Mouse (Mus musculus) midbrain, embryonic 11.5 days (tissue): ENCODE measurements around the gene Slc4a7. TPM values are rescaled to one million over a fixed set of nuclear protein-coding genes. Genes with fewer than 3 reads are reported as not detected.

Experiments used
- ATAC-seq: fragments of 200-750 bp; cut with Nextera tagmentation; 2 replicates; pipeline ENCODE4 v1.8.0; 2017; ENCODE audit warnings: moderate TSS enrichment, moderate library complexity; ENCODE audit not compliant: low FRiP score
- DNase-seq: peaks from one replicate; pipeline ENCODE4 v3.0.0; 2015; ENCODE audit warnings: low spot score; ENCODE audit errors: missing footprints
- H3K27ac ChIP-seq: fragments of 300-500 bp; sonication (generic); 2 replicates; pipeline ENCODE4 v1.5.1; 2014; ENCODE audit warnings: low read depth, low read length
- H3K27me3 ChIP-seq: fragments of 300-500 bp; sonication (generic); 2 replicates; pipeline ENCODE4 v1.6.1; 2014; ENCODE audit warnings: mild to moderate bottlenecking, low read length, moderate library complexity, mixed read lengths; ENCODE audit not compliant: control insufficient read depth, insufficient read depth
- H3K36me3 ChIP-seq: fragments of 300-500 bp; sonication (generic); 2 replicates; pipeline ENCODE4 v1.6.1; 2014; ENCODE audit warnings: mild to moderate bottlenecking, low read length, moderate library complexity, mixed read lengths; ENCODE audit not compliant: control insufficient read depth, insufficient read depth
- H3K4me1 ChIP-seq: fragments of 300-500 bp; sonication (generic); 2 replicates; pipeline ENCODE4 v1.6.1; 2014; ENCODE audit warnings: low read length; ENCODE audit not compliant: control insufficient read depth, insufficient read depth
- H3K4me2 ChIP-seq: fragments of 300-500 bp; sonication (generic); 2 replicates; pipeline ENCODE4 v1.6.1; 2014; ENCODE audit warnings: mild to moderate bottlenecking, moderate library complexity
- H3K4me3 ChIP-seq: fragments of 300-500 bp; sonication (generic); 2 replicates; pipeline ENCODE4 v1.5.1; 2014; ENCODE audit warnings: low read depth, low read length
- H3K9ac ChIP-seq: fragments of 300-500 bp; sonication (generic); 2 replicates; pipeline ENCODE4 v1.6.1; 2014; ENCODE audit warnings: low read length
- H3K9me3 ChIP-seq: fragments of 300-500 bp; sonication (generic); 2 replicates; pipeline ENCODE4 v1.6.1; 2016; ENCODE audit warnings: low read length; ENCODE audit not compliant: control insufficient read depth
- WGBS: fragments of 180-500 bp; shearing (Covaris S2); extraction: QIAGEN DNeasy Blood & Tissue Kit; methylation state at CpG from one replicate; pipeline ENCODE4 v1.1.7; 2014; 5-methylcytosine and 5-hydroxymethylcytosine counted together
- polyA plus RNA-seq: library from polyadenylated mRNA; unstranded; fragments of >200 nt; fragmentation: Nextera tagmentation; extraction: Ambion mirVana; gene quantifications from 2 replicates; pipeline ENCODE4 v1.2.1, GENCODE M21; 2014

Slc4a7 gene
- 24.6 and 28.8 TPM in 2 replicates for polyA plus RNA-seq

DNA sequence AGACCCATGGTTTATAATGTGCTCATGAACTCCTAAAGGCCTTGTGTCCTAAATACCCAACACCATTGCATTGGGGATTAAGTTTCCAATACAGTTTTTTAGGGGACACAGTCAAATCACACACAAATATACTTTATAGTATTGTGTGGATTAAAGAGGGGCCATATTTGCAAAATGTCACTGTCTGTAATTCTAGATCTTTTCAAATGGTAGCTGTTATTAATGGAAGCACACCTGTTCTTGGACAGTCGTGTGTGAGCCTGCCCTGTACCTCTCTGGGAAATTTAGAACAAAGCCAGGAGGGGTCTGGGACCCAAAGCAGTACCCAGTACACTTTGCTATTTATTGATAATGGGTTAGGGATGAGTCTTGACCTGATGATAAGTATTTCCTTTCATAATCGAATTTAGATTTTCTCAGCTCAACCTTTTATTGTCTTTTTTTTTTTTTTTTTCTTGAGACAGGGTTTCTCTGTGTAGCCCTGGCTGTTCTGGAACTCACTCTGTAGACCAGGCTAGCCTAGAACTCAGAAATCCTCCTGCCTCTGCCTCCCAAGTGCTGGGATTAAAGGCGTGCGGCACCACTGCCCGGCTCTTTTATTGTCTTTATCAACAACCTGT lies at the start of gene Slc4a7:
Gene Slc4a7 (plus strand): TSS at position 570 of the 620 bp plus-strand sequence.
- Histone ChIP-seq H3K9me3 (no peaks in the 10 kb centered on the region), H3K4me3 (peak within 1 kb of the TSS; percentile 80), H3K4me2 (peak within 1 kb of the TSS; percentile 69), H3K4me1 (peaks cover 8% of the 10 kb centered on the region), H3K27me3 (no peaks in the 10 kb centered on the region), H3K9ac (peak within 1 kb of the TSS; percentile 98), H3K27ac (peak within 1 kb of the TSS; percentile 96), H3K36me3 (no peaks in the 10 kb centered on the region)
- peak; percentile 85 for DNase-seq
- WGBS: 83% methylated on average over 5 of the region's 5 CpGs
- ATAC-seq: no peak

DNA sequence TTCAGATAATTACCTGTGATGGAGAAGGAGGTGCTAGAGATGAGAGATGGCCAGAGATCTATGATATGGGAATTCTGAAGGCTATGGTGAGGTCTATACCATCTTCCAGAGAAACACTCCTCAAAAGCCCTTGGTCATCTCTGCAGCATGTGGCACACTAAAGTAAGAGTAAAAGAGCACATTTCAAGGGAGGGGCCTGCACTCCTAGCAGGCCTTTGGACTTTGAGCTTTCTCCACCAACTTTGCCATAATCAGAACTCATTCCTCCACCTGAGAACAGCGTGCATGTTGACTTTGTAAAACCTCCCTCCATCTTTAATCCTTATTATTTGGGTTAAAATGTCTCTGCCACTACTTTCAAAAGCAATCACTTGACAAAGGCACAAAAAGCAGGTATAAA lies 31.5 kb upstream of the Slc4a7 start:
- H3K4me3 ChIP-seq: no peak overlapping the region
- H3K4me1 ChIP-seq: no peaks in the 10 kb centered on the region
- H3K27ac ChIP-seq: no peak overlapping the region
- H3K4me2 ChIP-seq: no peak overlapping the region
- 80% methylated on average over 1 of the region's 1 CpGs for WGBS
- H3K9ac ChIP-seq: no peak overlapping the region
- no peaks in the 10 kb centered on the region for H3K36me3 ChIP-seq
- no peaks in the 10 kb centered on the region for H3K27me3 ChIP-seq
- DNase-seq: no peak
- no peaks in the 10 kb centered on the region for H3K9me3 ChIP-seq
- no peak for ATAC-seq

DNA sequence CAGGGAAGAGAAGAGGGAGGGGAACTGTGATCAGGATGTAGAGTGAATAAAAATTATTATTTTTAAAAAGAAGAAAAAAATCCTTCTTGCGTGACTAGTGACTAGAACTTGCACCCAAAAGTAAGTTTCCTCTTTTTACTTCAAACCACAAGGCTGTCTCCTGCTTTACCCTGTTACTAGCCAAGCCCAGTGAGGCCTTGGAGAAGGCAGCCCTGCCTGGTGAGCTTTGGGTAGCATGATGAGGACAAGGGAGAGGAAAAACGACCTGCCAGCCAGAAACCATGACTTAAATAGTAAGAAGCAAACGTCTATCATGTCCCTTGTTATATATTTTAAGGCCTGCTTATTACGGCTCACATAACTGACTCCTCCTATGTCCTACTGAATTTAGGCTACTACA lies 20.5 kb upstream of the Slc4a7 start:
- no peak overlapping the region for H3K4me2 ChIP-seq
- no peak overlapping the region for H3K9ac ChIP-seq
- DNase-seq (no peak), ATAC-seq (no peak)
- no peaks in the 10 kb centered on the region for H3K9me3 ChIP-seq
- H3K27ac ChIP-seq: no peak overlapping the region
- H3K27me3 ChIP-seq: no peaks in the 10 kb centered on the region
- no peak overlapping the region for H3K4me3 ChIP-seq
- H3K36me3 ChIP-seq: no peaks in the 10 kb centered on the region
- no peaks in the 10 kb centered on the region for H3K4me1 ChIP-seq
- WGBS: 81% methylated on average over 4 of the region's 4 CpGs

DNA sequence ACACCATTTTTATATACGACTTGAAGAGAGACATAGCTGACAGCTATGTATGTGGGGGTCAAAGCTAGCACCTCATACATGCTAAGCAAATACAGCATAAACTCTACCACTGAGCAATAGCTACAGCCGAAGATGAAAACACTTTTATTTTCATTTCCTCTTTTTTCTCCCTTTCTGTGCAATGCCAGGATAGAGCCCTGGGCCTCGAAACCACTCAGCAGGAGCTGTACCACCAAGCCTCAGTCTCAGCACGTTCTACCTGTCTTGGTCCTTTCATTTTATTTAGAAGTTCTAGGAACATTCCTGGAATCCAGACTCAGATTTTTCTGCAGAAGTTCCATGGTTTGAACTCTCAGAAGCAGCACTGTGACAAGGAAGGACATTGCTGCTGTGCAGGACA lies 17.3 kb upstream of the Slc4a7 start:
- ATAC-seq: no peak
- WGBS: 83% methylated on average over 4 of the region's 4 CpGs
- no peaks in the 10 kb centered on the region for H3K27me3 ChIP-seq

DNA sequence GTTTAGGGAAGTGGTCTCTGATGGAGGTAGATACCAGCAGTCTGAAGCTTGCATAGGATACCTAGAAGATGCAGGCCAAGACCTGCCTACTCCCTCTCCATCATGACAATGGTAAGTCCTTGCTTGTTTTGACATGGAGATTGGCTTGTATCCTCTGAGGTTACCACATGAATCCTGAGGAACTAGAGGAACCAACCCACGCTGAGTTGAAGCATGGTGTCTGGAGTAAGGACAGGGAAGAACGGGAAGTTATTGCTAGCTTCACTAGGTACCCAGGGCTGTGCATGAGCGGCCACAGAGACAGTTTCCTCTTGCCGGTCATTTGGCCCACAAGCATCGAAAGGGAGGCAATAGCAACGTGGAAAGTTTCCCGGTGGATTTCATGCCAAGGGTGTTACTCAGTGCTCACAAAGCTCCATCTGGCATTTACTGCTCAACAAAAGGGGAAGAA lies 16.0 kb upstream of the Slc4a7 start:
- 85% methylated on average over 7 of the region's 7 CpGs for WGBS
- DNase-seq (no peak), ATAC-seq (no peak)
- Histone ChIP-seq H3K9ac (no peak overlapping the region), H3K9me3 (no peaks in the 10 kb centered on the region), H3K27ac (no peak overlapping the region), H3K4me3 (no peak overlapping the region), H3K4me1 (no peaks in the 10 kb centered on the region), H3K4me2 (no peak overlapping the region), H3K27me3 (no peaks in the 10 kb centered on the region), H3K36me3 (no peaks in the 10 kb centered on the region)

More for the DNA sequence above, 17.3 kb upstream of the Slc4a7 start:
- H3K4me1 ChIP-seq: no peaks in the 10 kb centered on the region
- DNase-seq: no peak
- H3K4me2 ChIP-seq: no peak overlapping the region
- no peaks in the 10 kb centered on the region for H3K36me3 ChIP-seq
- no peak overlapping the region for H3K9ac ChIP-seq
- H3K27ac ChIP-seq: no peak overlapping the region
- H3K9me3 ChIP-seq: no peaks in the 10 kb centered on the region
- H3K4me3 ChIP-seq: no peak overlapping the region

DNA sequence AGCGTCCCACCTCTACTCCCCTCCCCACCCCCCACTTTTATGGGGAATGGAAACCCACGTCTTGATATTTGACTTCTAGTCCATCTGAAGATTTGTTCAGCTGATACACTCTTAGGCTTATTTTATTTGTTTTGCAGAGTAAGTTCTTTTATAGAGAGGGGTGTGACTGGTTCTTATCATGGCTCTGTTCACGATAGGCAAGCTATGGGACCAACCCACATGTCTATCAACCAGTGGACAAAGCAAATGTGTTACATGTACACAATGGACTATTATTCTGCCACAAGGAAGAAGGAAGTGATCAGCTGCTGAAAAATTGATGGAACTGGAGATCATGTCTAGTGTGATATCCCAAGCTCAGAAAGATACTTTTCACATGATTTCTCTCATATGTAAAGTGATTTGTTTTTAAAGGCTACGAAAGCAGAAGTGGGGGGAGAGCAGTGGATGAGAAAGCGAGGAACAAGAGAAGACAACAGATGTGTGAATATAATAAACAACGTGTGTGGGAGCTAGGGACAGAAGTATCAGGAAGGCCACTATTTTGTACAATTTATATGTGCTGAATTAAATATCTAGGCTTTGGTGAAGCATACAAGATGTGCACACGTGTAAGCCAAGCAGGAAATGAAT lies 14.7 kb upstream of the Slc4a7 start:
- 79% methylated on average over 7 of the region's 7 CpGs for WGBS
- Histone ChIP-seq H3K4me1 (no peaks in the 10 kb centered on the region), H3K9ac (no peak overlapping the region), H3K36me3 (no peaks in the 10 kb centered on the region), H3K27me3 (no peaks in the 10 kb centered on the region), H3K4me2 (no peak overlapping the region), H3K4me3 (no peak overlapping the region), H3K9me3 (no peaks in the 10 kb centered on the region), H3K27ac (no peak overlapping the region)
- no peak for ATAC-seq
- DNase-seq: no peak

DNA sequence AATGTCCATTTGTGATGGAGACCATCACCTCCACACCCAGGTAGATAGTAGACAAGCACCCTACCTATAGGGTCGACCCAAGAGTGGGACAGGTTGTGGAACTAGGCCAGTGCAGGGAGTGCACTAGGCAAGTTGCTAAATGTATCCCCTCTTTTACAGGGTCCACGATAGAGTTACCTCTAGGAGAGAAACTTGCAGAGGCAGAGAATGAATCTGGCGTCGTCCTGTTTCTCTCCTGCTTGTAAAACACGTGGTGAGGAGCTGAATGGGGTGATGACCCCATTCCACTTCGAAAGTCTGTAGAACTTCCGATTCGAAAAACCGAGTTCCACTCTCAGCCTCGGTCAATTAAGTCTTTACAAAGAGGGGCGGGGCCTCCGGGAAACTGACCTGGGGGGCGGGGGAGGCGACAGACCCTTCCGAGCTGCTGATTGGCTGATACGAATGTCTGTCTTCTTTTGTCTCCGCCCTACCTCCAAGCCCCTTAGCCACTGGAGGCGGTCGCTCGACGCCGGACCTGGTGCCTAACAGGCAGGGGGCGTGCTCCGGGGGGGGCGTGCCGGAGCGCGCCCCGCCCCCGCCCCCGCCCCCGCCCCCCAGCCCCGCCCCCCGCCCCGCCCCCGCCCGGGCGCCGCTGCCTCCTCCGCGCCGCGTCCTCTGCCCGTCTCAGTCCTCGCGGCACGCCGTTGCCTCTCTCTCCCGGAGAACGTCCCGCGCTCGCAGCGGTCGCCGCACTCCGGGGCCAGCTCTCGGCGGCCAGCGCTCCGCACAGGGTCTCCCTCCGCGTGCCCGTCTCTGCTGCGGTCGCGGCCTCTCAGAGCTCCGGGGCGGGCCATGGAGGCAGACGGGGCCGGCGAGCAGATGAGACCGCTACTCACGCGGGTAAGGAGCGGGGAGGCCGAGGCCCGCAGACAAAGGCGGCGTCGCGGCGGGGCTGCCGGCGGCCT lies 593 bp downstream of the Slc4a7 start:
- DNase-seq (peak; percentile 99), ATAC-seq (peak; percentile 97)
- 1% methylated on average over 48 of the region's 85 CpGs for WGBS
- Histone ChIP-seq H3K9me3 (no peaks in the 10 kb centered on the region), H3K9ac (peak overlapping the region; percentile 98), H3K27me3 (no peaks in the 10 kb centered on the region), H3K27ac (peak overlapping the region; percentile 96), H3K4me3 (peak overlapping the region; percentile 80), H3K4me2 (peak overlapping the region; percentile 69), H3K36me3 (no peaks in the 10 kb centered on the region), H3K4me1 (peaks cover 8% of the 10 kb centered on the region)

DNA sequence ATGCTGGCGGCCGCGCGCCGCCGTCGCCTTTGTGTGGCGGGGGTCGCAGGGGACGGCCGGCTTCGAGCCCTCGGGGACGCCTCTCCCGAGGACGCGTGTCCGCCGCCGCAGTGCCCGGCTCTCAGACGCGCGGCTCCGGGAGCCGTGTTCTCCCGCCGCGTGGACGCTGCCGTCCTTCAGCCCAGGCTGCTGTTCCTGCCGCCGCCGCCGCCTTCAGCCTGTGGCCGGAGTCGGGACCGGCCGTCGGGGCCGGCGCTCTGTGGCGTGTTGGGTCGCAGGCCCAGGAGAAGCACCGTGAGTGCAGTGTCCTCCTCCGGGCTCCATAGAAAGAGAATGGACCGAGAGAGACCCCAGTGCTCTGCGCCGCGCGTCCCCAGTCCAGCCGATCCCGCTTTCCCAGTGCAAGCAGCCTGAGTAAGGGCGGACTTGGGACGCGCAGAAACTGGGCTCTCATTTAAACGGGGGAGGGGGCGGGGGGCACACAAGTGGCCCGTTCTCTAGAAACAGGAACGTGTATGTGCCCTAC lies 1.3 kb downstream of the Slc4a7 start:
- WGBS: under 1% methylated on average over 57 of the region's 60 CpGs
- H3K36me3 ChIP-seq: no peaks in the 10 kb centered on the region
- H3K4me2 ChIP-seq: peak overlapping the region; percentile 69
- H3K9ac ChIP-seq: peak overlapping the region; percentile 98
- peak overlapping the region; percentile 96 for H3K27ac ChIP-seq
- no peak for ATAC-seq
- H3K27me3 ChIP-seq: no peaks in the 10 kb centered on the region
- H3K9me3 ChIP-seq: no peaks in the 10 kb centered on the region
- peaks cover 8% of the 10 kb centered on the region for H3K4me1 ChIP-seq
- peak; percentile 96 for DNase-seq
- H3K4me3 ChIP-seq: peak overlapping the region; percentile 80
